Mouse (Mus musculus): ENCODE results near the gene Mtus2.

GRCm38 (mm10) chr5:148272065-148272464 is 314.9 kb downstream of the Mtus2 start:
- TF ChIP-seq POLR2A (IDR thresholded peaks at IDR 0.05; ENCODE audit: extremely low read depth, insufficient read depth, low read length) = no peak
- TF ChIP-seq CTCF (IDR thresholded peaks at IDR 0.05; ENCODE audit: extremely low read depth, insufficient read depth, low read length) = no peak

Measured in cortical plate, adult 2 months (tissue).